Mouse (Mus musculus) adrenal gland, adult (tissue): ENCODE data around the gene Phactr1.

Source experiments
- DNase-seq, 2 experiments: peaks; one replicate each; pipeline ENCODE4 v3.0.0; 2022 to 2023; ENCODE audit warnings: low spot score in 1 of 2; ENCODE audit not compliant: inconsistent age in 2 of 2

Phactr1 gene

GRCm38 (mm10) chr13:43167721-43168120, 487.3 kb downstream of the Phactr1 start:
- DNase-seq: no peak

DNA sequence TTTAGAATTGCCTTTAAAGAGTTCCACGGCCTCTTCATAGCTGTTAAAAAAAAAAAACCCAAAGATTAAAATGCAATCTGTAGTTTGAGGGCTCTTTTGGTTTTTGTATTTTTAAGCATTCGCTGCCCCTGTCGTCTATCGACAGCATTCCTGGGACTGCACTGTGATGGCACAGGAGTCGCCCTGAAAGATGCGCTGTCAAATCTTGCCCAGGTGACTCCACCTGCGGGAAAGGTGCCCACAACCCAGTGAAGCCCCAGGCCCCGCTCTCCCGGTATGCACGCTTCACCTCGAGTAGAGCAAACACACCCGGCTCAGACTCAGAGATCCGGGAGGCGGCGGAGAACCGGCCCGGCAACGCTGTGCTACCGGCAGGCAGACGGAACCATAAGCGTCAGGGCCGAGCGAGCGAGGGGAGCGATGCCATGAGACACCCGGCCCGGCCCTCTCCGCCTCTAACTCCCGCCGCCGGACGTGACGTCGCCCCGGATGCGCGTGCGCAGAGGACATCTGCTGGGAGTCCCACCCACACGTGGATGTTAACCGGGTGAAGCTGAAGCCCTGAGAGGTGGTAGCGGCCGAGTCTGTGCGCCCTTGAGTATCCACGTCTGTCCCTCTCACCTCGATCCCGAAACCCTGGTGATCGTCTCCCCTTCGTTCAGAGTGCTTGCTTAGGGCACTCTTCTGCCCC, 490.7 kb downstream of the Phactr1 start, which contains the start of gene Tbc1d7:
Tbc1d7 (minus strand) TSS at position 482 of the 691 bp plus-strand sequence.
- peak; percentile 98 to 99 for DNase-seq

- DNase-seq: peak in 1 of 2 experiments; percentile 72
Observed at GRCm38 (mm10) chr13:43172036-43172713, 491.8 kb downstream of the Phactr1 start.

DNA sequence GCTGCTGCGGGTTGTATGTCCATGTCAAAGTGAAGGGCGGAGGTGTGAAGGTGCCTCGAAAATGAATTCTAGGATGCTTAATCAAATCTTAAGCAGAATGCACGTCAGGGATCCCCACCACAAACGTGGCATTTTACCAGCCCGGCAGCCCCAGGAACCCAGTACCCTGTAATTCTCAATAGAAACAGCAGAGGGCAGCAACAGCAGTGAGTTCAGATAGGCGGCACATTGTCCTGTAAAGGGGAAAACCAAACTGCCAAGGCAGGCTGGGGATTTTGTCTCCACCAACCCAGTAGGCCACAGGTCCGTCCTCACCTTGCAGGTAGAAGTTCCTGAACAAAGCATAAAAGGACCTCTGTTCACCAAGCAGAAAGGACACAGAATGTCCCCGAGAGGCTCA, 492.8 kb downstream of the Phactr1 start:
- DNase-seq: peak; percentile 77 to 94

DNA sequence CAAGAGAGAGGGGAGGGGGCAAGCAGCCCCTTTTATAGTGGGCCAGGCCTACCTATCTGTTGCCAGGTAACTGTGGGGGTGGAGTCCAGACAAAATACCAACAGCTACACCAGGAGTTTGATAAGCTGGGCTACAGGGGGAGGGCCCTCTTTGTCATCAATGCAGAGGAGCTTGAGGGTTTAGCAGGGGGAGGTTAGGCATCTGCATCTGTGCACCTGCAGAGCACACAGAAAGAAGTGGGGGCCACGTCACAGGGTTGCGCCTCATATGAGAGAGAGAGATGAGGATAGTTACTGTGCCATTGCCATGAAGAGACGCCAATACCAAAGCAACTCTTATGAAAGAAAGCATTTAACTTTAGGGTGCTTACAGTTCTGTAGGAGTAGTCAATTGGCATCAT, 496.3 kb downstream of the Phactr1 start:
- no peak for DNase-seq

DNA sequence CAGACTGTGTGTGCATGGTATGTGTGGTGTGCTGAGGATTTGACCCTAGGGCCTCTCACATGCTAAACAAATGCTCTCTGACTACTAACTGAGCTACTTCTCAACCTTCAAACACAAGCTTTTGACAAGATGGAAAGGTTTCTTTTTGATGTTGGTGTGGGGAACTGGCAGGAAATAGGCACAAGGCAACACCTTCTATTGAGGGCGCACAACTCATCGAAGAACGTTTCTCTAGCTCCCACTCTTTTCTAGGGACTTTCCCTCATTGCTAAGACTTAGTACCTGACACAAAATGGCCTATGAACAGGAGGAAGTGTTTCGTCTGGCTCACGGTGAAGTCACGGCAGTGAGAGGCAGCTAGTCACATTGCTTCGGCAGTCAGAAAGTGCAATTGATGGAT, 496.9 kb downstream of the Phactr1 start:
- no peak for DNase-seq

GRCm38 (mm10) chr13:43181104-43181503, 500.7 kb downstream of the Phactr1 start:
- DNase-seq: no peak

DNA sequence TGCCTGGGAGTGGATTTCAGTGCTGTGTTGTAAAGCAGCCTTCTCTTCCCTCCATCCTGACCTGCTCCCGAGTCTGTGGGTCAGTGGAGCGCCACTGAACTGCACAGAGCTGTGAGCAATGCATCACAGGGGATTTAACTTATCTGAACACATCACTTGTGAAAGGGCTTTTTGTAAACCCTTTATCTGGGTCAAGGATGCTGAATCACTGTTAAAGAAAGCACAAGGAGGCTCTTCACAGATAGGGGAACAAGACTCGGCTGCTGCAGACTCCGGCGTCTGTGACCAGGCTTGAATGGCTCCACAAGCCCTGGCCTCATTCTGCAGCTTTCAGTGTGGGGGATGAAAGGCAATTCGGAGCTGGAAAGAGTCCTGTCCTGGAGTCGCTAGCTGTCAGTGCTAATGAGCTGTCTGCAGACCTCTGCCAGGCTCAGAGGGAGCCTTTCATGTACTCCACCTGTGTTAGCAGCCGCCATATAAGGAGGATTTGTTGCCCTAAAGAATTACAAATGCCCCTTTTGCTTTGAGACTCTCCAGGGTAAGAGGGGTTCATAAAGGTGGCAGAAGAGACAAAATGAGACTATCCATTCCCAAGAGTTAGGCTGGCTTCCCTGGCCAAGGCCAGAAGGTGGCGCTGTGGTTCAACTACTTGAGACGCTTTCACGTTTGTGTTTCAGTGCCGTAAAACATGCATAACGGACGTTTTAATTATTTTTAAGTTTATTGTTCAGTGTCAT, 502.2 kb downstream of the Phactr1 start:
- DNase-seq: peak; percentile 76 to 95

GRCm38 (mm10) chr13:43183248-43184055, 503.0 kb downstream of the Phactr1 start:
- DNase-seq: no peak

- DNase-seq: no peak
Observed at GRCm38 (mm10) chr13:43187736-43188135, 507.3 kb downstream of the Phactr1 start.
